Mouse (Mus musculus) kidney, adult 18-20 months (tissue): ENCODE data around the gene Csnk2b.

Experiments used
- DNase-seq: peaks from one replicate; pipeline ENCODE4 v3.0.0; 2021

Gene Csnk2b

GRCm38 (mm10) chr17:35120745-35121142 lies 1.1 kb downstream of the Csnk2b start:
- DNase-seq: no peak

- no peak for DNase-seq
These were observed 6.5 kb downstream of the Csnk2b start, which contains the start of gene Ly6g5b for GRCm38 (mm10) chr17:35115046-35116019. TSS of gene Ly6g5b (minus strand) at chr17:35115428.

- DNase-seq: no peak
These were observed 10.1 kb downstream of the Csnk2b start for GRCm38 (mm10) chr17:35111774-35112173.

GRCm38 (mm10) chr17:35108097-35108496 lies 13.8 kb downstream of the Csnk2b start, which contains the start of gene Ly6g5c:
TSS of gene Ly6g5c (plus strand) at chr17:35108279.
- no peak for DNase-seq

GRCm38 (mm10) chr17:35106522-35106921 lies 15.3 kb downstream of the Csnk2b start:
- DNase-seq: no peak

- peak; percentile 54 for DNase-seq
These were observed 16.0 kb downstream of the Csnk2b start for GRCm38 (mm10) chr17:35105740-35106389.

- no peak for DNase-seq
These were observed 17.1 kb downstream of the Csnk2b start for GRCm38 (mm10) chr17:35104754-35105153.

GRCm38 (mm10) chr17:35104079-35104478 lies 17.8 kb downstream of the Csnk2b start:
- no peak for DNase-seq

- peak; percentile 65 for DNase-seq
These were observed 18.6 kb downstream of the Csnk2b start for GRCm38 (mm10) chr17:35103221-35103690.

GRCm38 (mm10) chr17:35102299-35102698 lies 19.6 kb downstream of the Csnk2b start:
- no peak for DNase-seq

GRCm38 (mm10) chr17:35101161-35101560 lies 20.7 kb downstream of the Csnk2b start:
- no peak for DNase-seq

GRCm38 (mm10) chr17:35100196-35100765 lies 21.6 kb downstream of the Csnk2b start:
- DNase-seq: no peak

- peak; percentile 26 for DNase-seq
These were observed 24.6 kb downstream of the Csnk2b start for GRCm38 (mm10) chr17:35097164-35097655.

GRCm38 (mm10) chr17:35096597-35096996 lies 25.3 kb downstream of the Csnk2b start:
- no peak for DNase-seq

- DNase-seq: no peak
These were observed 27.1 kb downstream of the Csnk2b start for GRCm38 (mm10) chr17:35094475-35095365.

GRCm38 (mm10) chr17:35092403-35093198 lies 29.3 kb downstream of the Csnk2b start:
- DNase-seq: no peak

- peak; percentile 9 for DNase-seq
These were observed 31.5 kb downstream of the Csnk2b start for GRCm38 (mm10) chr17:35090166-35090932.

GRCm38 (mm10) chr17:35088825-35089644 lies 32.8 kb downstream of the Csnk2b start, which contains the start of gene Abhd16a:
TSS of gene Abhd16a (plus strand) at chr17:35089263.
- peak; percentile 97 for DNase-seq

- no peak for DNase-seq
These were observed 33.7 kb downstream of the Csnk2b start for GRCm38 (mm10) chr17:35088151-35088550.
